Mouse (Mus musculus) cerebellum, adult 2 months (tissue): Measurements from ENCODE around the gene Ecpas.

Experiments used
- CTCF ChIP-seq: fragments of 200-500 bp; IDR thresholded peaks from 2 replicates; pipeline ENCODE4 v1.5.1; 2011; ENCODE audit warnings: low read depth, mild to moderate bottlenecking, control low read depth, low read length, moderate library complexity, borderline replicate concordance; ENCODE audit not compliant: insufficient read depth
- POLR2A ChIP-seq: fragments of 200-500 bp; IDR thresholded peaks from 2 replicates; pipeline ENCODE4 v1.6.1; 2011; ENCODE audit warnings: low read length, control low read depth, borderline replicate concordance; ENCODE audit not compliant: insufficient read depth

DNA sequence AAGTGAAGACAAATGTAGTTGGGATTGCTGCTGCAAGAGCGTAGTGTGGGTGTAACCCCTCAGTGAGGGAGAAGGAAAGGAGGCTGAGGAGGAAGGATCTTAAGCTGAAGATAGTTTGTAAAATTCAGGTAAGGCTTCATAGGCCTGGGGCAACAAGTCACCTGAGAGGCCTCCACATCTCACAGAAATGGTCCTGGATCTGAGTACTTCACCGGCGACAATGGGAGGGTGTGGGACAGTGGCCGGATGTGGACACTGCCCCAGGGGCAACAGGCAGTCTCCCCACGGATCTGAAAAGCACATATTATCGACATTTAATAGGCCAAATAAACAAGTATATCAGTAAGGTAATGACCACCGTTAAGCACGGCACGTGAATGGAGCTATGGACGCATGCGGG, 40.1 kb upstream of the Ecpas start:
- TF ChIP-seq CTCF (no peak), POLR2A (no peak)
